7 mouse cellular contexts compared by ENCODE assay signal in the genomic region with DNA sequence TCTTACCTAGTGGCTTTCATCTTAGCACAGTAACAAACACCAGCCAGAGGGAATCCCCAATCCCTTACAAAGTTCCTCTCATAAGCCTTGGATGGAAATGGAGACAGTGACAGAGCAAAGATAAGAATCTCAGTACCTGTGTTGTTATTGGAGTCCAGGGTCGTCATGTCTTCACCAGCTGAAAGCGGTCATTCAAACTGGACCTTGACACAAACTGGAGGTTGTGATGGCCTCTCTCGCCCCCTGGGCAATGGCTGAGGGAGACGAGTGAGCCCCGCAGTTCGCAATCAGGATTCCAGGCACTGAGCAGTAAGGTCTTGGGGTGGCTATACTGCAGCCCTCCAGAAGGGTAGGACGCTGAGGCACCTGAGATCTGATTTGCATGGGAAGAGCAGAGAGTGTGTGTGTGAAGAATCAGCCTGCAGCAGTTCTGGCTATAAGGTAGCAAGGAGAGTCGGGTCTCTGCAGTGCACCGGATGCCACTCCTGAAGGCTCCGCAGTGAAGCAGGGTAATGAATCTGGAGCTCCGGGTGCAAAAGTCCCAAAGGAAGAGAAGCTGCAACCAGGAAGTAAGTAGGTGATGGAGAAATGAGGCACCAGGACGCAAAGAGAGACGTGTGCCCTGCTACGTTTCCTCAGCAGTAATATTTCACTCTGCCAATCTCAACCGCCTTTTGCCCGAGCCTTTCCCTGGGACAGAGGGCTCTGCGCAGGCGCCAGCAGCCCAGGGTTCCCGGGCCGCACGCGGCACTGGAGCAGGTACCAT. TPM values are rescaled to one million over a fixed set of nuclear protein-coding genes. Genes with fewer than 3 reads are reported as not detected.
DNase-seq lines count a peak whose midpoint lies in the region; ATAC-seq and TF ChIP-seq lines count a peak whose summit lies in the region.

A gene (minus strand): TSS at position 752 of the 766 bp plus-strand sequence.

- peak within 1 kb of the TSS; percentile 48; the same call in 1 of the 2 replicates for H3K27ac ChIP-seq in thymus, adult 2 months (ENCODE audit: control insufficient read depth, insufficient read depth, low read length)
- H3K27ac ChIP-seq in embryonic facial prominence, embryonic 14.5 days (replicated peaks; ENCODE audit: low read depth, low read length), result peak within 1 kb of the TSS; percentile 74
- peak within 1 kb of the TSS; percentile 98 for H3K27ac ChIP-seq in heart, postnatal 0 days (ENCODE audit: low read depth)
- H3K27ac ChIP-seq in limb, embryonic 10.5 days, result peak within 1 kb of the TSS; percentile 87
- peak within 1 kb of the TSS; percentile 99 for H3K27ac ChIP-seq in small intestine, adult 2 months (ENCODE audit: insufficient read depth, low read depth, low read length)

- DNase-seq in thymus, adult 2 months, result no peak
- no peak for DNase-seq in thymus, adult 18-20 months
- no peak for DNase-seq in embryonic facial prominence, embryonic 14.5 days (ENCODE audit: low spot score)
- DNase-seq in heart, postnatal 0 days (ENCODE audit: low spot score), result no peak
- DNase-seq in limb, embryonic 10.5 days (ENCODE audit: low spot score), result no peak
- no peak for DNase-seq in retina, embryonic 14.5 days (ENCODE audit: low spot score)

- ATAC-seq in embryonic facial prominence, embryonic 14.5 days (ENCODE audit: low read depth), result no peak
- no peak for ATAC-seq in heart, postnatal 0 days (ENCODE audit: insufficient read depth, low read depth)

- WGBS in thymus, adult 2 months, result 1% methylated on average over 22 of the region's 22 CpGs
- 1% methylated on average over 18 of the region's 22 CpGs for WGBS in embryonic facial prominence, embryonic 14.5 days
- under 1% methylated on average over 22 of the region's 22 CpGs for WGBS in heart, postnatal 0 days
- WGBS in limb, embryonic 10.5 days, result 1% methylated on average over 22 of the region's 22 CpGs
- WGBS in small intestine, adult 2 months, result under 1% methylated on average over 22 of the region's 22 CpGs

- peak within 1 kb of the TSS; percentile 69 for H3K4me2 ChIP-seq in embryonic facial prominence, embryonic 14.5 days (ENCODE audit: low read depth, low read length)
- H3K4me2 ChIP-seq in heart, postnatal 0 days (ENCODE audit: low read depth, low read length), result peak within 1 kb of the TSS; percentile 82

- H3K4me3 ChIP-seq in thymus, adult 2 months (ENCODE audit: control insufficient read depth, insufficient read depth, low read length), result peak within 1 kb of the TSS; percentile 50
- peak within 1 kb of the TSS; percentile 32 for H3K4me3 ChIP-seq in embryonic facial prominence, embryonic 14.5 days (ENCODE audit: low read depth, low read length)
- H3K4me3 ChIP-seq in heart, postnatal 0 days (ENCODE audit: low read depth, low read length), result peak within 1 kb of the TSS; percentile 71
- peak within 1 kb of the TSS; percentile 55 for H3K4me3 ChIP-seq in limb, embryonic 10.5 days
- peak within 1 kb of the TSS; percentile 68 for H3K4me3 ChIP-seq in small intestine, adult 2 months (ENCODE audit: low read depth, low read length)

- H3K27me3 ChIP-seq in thymus, adult 2 months (ENCODE audit: control insufficient read depth, insufficient read depth, low read length), result no peaks in the 10 kb centered on the region
- H3K27me3 ChIP-seq in embryonic facial prominence, embryonic 14.5 days (replicated peaks; ENCODE audit: control insufficient read depth, insufficient read depth, low read length), result no peaks in the 10 kb centered on the region
- no peaks in the 10 kb centered on the region for H3K27me3 ChIP-seq in heart, postnatal 0 days (ENCODE audit: control insufficient read depth, insufficient read depth, low read length)
- H3K27me3 ChIP-seq in limb, embryonic 10.5 days (ENCODE audit: low read depth, poor library complexity, severe bottlenecking), result no peaks in the 10 kb centered on the region
- no peaks in the 10 kb centered on the region for H3K27me3 ChIP-seq in small intestine, adult 2 months (ENCODE audit: control insufficient read depth, insufficient read depth, low read length)

- no peak for TF ChIP-seq POLR2A in thymus, adult 2 months (IDR thresholded peaks at IDR 0.05; ENCODE audit: control insufficient read depth, extremely low read depth, insufficient read depth, low read length, poor library complexity)
- peak; percentile 83 for TF ChIP-seq POLR2A in small intestine, adult 2 months (IDR thresholded peaks at IDR 0.05; ENCODE audit: low read depth, low read length)

- no peaks in the 10 kb centered on the region for H3K36me3 ChIP-seq in thymus, adult 2 months (ENCODE audit: control insufficient read depth, insufficient read depth, low read length)
- H3K36me3 ChIP-seq in embryonic facial prominence, embryonic 14.5 days (ENCODE audit: control insufficient read depth, insufficient read depth, low read length), result peaks cover 9% of the 10 kb centered on the region; the same call in 1 of the 2 replicates
- H3K36me3 ChIP-seq in heart, postnatal 0 days (replicated peaks; ENCODE audit: control insufficient read depth, insufficient read depth, low read length), result peaks cover 21% of the 10 kb centered on the region
- peaks cover 11% of the 10 kb centered on the region for H3K36me3 ChIP-seq in limb, embryonic 10.5 days
- peaks cover 28% of the 10 kb centered on the region for H3K36me3 ChIP-seq in small intestine, adult 2 months (ENCODE audit: control insufficient read depth, insufficient read depth, low read length)

- TF ChIP-seq EP300 in heart, postnatal 0 days (IDR thresholded peaks at IDR 0.05; ENCODE audit: low read depth), result no peak; the same call in 1 of the 2 replicates

- peak within 1 kb of the TSS; percentile 48 for H3K9ac ChIP-seq in embryonic facial prominence, embryonic 14.5 days (ENCODE audit: low read depth, low read length)
- peak within 1 kb of the TSS; percentile 89 for H3K9ac ChIP-seq in heart, postnatal 0 days (replicated peaks; ENCODE audit: low read depth, low read length)

- H3K4me1 ChIP-seq in thymus, adult 2 months (replicated peaks; ENCODE audit: control insufficient read depth, insufficient read depth, low read length), result peaks cover 43% of the 10 kb centered on the region
- H3K4me1 ChIP-seq in embryonic facial prominence, embryonic 14.5 days (ENCODE audit: control insufficient read depth, insufficient read depth, low read length), result peaks cover 40% of the 10 kb centered on the region
- H3K4me1 ChIP-seq in heart, postnatal 0 days (ENCODE audit: control insufficient read depth, insufficient read depth), result peaks cover 48% of the 10 kb centered on the region
- peaks cover 61% of the 10 kb centered on the region for H3K4me1 ChIP-seq in limb, embryonic 10.5 days
- peaks cover 25% of the 10 kb centered on the region for H3K4me1 ChIP-seq in small intestine, adult 2 months (ENCODE audit: control insufficient read depth, insufficient read depth, insufficient read length, low read length)

- TF ChIP-seq CTCF in thymus, adult 2 months (IDR thresholded peaks at IDR 0.05; ENCODE audit: borderline replicate concordance, control insufficient read depth, extremely low read depth, insufficient read depth, low read length, poor library complexity), result no peak
- no peak for TF ChIP-seq CTCF in heart, postnatal 0 days (IDR thresholded peaks at IDR 0.05; ENCODE audit: low read depth)
- no peak for TF ChIP-seq CTCF in small intestine, adult 2 months (IDR thresholded peaks at IDR 0.05; ENCODE audit: extremely low read depth, insufficient read length, insufficient replicate concordance, low read depth, low read length)

- no peaks in the 10 kb centered on the region for H3K9me3 ChIP-seq in embryonic facial prominence, embryonic 14.5 days (ENCODE audit: control insufficient read depth, low read length)
- H3K9me3 ChIP-seq in heart, postnatal 0 days (replicated peaks; ENCODE audit: control insufficient read depth, low read length), result no peaks in the 10 kb centered on the region
- H3K9me3 ChIP-seq in limb, embryonic 10.5 days (replicated peaks), result no peaks in the 10 kb centered on the region

RNA-seq across cellular contexts. Expression of the gene that starts here (rescaled TPM):
- 34.4 and 37.7 TPM in 2 replicates for polyA plus RNA-seq in thymus, adult 2 months (2012; rRNA removed)
- 1.1 and 1.9 TPM in 2 replicates for polyA plus RNA-seq in embryonic facial prominence, embryonic 14.5 days (2014; fragmentation: Nextera tagmentation; extraction: Ambion mirVana)
- 21.0 and 24.3 TPM in 2 replicates for total RNA-seq in heart, postnatal 0 days (2014; rRNA removed; ENCODE audit: low replicate concordance)
- 10.2 and 10.7 TPM in 2 replicates for polyA plus RNA-seq in heart, postnatal 0 days (2015; fragmentation: Nextera tagmentation; extraction: Ambion mirVana)
- polyA plus RNA-seq in limb, embryonic 10.5 days (2016; fragmentation: Nextera tagmentation; extraction: Ambion mirVana), result 1.2 and 1.5 TPM in 2 replicates
- polyA plus RNA-seq in small intestine, adult 2 months (2012; rRNA removed), result 59.8 and 206 TPM in 2 replicates

Comparison
In these comparisons a context has a peak if more than half of its experiments do, and no peak if none do; other contexts are left out.
1. H3K27ac ChIP-seq: peak in every context shown above with its lines; median percentile 99 in small intestine, adult 2 months; 98 in heart, postnatal 0 days; 87 in limb, embryonic 10.5 days; 74 in embryonic facial prominence, embryonic 14.5 days; 48 in thymus, adult 2 months.